Mouse (Mus musculus): Measurements from ENCODE around the gene Hoxa4.
A peak's percentile ranks its signal among the peaks of the same experiment; 100 is the strongest.

Gene Hoxa4

GRCm38 (mm10) chr6:52180213-52180710 lies 11.3 kb downstream of the Hoxa4 start:
- no peak for DNase-seq (ENCODE audit: low read depth, low spot score)

DNA sequence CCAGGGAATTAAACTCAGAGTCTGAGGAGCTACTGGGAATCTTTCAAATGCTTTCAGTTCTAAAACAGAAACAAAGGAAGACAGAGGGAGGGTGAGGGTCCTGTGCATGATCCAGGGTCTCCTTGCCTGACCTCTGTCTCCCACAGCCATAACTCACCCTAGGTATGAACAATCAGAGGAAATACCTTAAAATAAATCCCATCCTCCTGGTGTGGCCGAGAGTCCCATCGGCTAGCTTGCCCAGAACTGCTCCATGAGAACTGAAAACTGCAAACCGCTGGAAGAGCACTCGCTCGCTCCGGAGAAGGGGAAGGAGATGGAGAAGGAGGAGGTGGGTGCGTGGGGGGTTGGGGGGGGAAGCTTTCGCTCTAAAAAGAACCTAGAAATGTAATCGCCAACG lies 11.9 kb downstream of the Hoxa4 start:
- DNase-seq (ENCODE audit: low read depth, low spot score), result no peak

GRCm38 (mm10) chr6:52178918-52179665 lies 12.5 kb downstream of the Hoxa4 start:
- no peak for DNase-seq (ENCODE audit: low read depth, low spot score)

DNA sequence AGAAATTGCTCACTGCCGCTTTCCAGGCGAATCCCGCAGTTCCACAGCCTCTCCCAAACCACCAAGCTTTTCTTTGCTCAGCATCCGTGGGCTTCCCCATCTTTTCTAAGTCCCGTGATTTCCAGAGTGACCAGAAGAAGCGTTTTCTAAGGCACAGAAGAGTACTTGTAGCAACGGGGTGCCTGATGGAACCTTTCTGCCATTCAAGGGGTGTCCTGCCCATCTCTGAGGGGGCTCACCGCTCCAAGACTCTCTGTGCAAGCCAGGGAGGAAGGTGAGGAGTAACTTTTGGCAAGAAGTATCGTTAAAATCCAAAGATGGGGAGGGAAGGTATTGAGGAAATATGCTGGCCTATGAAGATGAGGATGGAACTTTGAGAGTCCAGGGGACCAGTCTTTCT lies 13.7 kb downstream of the Hoxa4 start:
- no peak for DNase-seq (ENCODE audit: low read depth, low spot score)

- no peak for DNase-seq (ENCODE audit: low read depth, low spot score)
Measured at GRCm38 (mm10) chr6:52177061-52177735, 14.4 kb downstream of the Hoxa4 start, which contains the start of gene 5730596B20Rik. Gene 5730596B20Rik (plus strand): TSS chr6:52177498.

GRCm38 (mm10) chr6:52176391-52176790 lies 15.2 kb downstream of the Hoxa4 start:
- DNase-seq (ENCODE audit: low read depth, low spot score), result no peak

- DNase-seq (ENCODE audit: low read depth, low spot score), result no peak
Measured at GRCm38 (mm10) chr6:52175864-52176263, 15.7 kb downstream of the Hoxa4 start.

GRCm38 (mm10) chr6:52174968-52175751 lies 16.4 kb downstream of the Hoxa4 start:
- DNase-seq (ENCODE audit: low read depth, low spot score), result no peak

DNA sequence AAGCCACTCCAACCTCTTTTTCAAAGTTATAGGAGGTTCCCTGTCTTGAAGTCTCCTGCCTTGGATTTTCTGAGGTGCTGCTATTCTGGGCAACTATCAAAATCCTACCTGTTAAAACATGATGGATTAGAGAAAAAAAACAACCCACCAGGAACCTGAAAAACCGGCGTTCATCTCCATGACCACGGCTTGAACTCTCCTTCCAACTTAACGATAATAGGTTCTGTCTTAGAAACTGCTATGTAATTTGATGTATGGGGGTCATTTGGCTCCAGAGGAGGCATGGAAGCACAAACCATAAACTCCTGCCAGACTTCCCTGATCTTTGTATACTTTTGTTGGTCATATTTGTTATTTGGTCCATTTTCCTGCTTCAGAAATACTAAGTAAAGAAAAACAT lies 17.9 kb downstream of the Hoxa4 start:
- DNase-seq (ENCODE audit: low read depth, low spot score), result no peak

DNA sequence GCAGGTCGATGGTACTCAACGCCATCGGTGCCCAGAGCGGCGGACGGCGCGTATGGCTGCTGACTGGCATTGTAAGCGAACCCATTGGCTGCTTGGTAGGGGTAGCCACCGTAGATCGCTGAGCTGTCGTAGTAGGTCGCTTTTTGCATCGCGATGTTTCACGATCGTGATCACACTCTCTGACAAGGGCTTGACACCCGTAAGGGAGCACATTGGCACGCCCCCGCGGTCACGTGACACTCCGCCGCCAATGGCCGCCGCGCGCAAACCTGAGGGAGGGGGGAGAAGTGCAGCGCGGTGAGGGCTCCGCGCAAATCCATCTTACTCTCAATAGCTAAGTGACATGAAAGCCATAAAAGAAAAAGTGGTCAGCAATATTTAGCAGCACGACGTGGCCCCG lies 19.1 kb downstream of the Hoxa4 start:
- peak; percentile 38 for DNase-seq (ENCODE audit: low read depth, low spot score)

- no peak for DNase-seq (ENCODE audit: low read depth, low spot score)
Measured at GRCm38 (mm10) chr6:52171938-52172337, 19.6 kb downstream of the Hoxa4 start.

- no peak for DNase-seq (ENCODE audit: low read depth, low spot score)
Measured at GRCm38 (mm10) chr6:52171331-52171730, 20.2 kb downstream of the Hoxa4 start.

- no peak for DNase-seq (ENCODE audit: low read depth, low spot score)
Measured at GRCm38 (mm10) chr6:52170898-52171223, 20.7 kb downstream of the Hoxa4 start.

GRCm38 (mm10) chr6:52170166-52170897 lies 21.2 kb downstream of the Hoxa4 start:
- DNase-seq (ENCODE audit: low read depth, low spot score), result no peak

DNA sequence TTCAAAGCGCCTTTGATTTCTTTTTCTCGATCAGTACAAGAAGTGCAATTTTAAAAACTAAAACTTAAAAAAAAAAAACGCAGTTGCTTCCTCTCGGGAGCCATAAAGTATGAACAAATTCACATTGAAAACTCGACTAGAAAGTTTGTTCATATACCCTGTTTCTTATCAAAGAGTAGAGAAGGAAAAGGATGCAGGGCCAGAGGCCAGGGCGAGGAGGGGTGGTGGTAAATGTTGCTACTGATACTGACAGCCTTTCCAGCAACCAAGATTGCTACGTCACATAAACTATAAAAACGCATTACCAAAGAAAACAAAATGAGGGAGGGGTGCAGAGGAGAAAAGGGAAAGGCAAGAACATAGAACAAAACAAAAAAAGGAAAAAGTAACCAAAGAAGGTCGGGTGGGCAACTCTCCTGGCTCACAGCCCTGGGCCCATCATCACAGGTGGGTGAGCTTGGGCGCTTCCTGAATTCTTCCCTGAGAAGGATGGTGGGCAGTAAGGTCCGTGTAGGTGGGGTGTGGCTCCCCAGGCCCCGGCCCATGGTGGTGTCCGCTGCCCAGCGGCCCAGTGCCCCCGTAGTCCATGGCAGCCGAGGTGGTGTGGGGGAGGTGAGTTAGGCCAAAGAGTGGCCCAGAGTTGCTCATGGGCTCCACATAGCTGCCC lies 21.9 kb downstream of the Hoxa4 start:
- DNase-seq (ENCODE audit: low read depth, low spot score), result no peak

DNA sequence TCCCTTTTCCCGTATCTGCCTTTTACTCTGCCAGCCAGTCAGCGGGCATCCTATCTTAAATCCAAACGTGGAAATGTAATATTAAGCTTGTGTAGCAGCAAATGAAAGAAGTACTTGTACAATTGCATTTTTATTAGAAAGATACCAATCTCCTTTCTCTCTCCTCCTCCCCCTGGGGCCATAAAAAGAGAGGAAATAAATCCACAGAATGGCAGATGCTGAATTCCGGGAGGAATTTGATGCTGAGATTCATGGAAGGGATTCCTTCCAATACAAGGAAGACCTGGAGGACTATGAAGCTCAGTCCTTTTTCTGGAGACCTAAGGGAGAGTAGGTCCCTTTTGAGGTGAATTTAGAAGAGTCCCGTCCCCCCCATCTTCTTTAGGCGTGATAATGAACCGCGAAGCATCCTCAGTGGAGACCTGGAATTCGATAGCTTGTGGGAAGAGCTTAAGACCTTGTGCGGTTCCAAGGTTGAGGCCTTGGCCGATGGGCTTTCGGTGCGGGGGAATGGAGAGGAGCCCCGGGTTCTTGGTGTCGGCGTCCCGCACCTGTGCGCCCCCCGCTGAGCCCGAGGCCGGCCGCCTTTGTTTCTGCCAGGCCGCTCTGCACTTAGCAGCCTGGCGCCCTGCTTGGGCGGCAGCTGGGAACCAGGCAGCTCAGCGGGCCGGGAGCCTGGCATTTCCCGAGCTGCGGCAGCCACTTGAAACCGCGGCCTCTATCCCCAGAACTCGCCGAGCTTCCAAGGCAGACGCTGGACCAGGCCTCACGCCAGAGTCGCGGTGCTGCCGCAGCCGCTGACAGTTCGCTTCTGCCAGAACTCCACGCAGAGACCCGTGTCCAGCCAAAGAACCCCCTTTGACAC lies 23.1 kb downstream of the Hoxa4 start:
- no peak for DNase-seq (ENCODE audit: low read depth, low spot score)

DNA sequence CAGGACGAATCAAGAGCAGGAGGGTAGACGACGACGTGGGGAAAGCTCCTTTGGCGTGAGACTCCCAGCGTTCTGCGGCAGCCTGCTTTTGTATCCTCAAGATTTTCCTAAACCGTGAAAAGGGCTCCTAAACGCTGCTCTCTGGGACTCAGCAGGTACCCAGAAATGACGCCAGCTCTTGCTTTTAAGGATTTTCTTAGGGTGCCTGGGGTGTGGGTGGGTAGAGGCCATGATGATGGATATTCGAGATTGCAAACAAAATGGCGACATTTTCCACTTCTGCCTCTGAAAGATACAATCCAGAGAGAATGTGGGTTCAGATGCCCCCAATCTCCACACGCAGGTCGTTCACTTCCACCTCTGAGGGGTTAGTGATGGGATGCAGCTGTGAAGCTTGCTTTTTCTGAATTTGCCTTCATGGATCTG lies 23.8 kb downstream of the Hoxa4 start:
- no peak for DNase-seq (ENCODE audit: low read depth, low spot score)

DNA sequence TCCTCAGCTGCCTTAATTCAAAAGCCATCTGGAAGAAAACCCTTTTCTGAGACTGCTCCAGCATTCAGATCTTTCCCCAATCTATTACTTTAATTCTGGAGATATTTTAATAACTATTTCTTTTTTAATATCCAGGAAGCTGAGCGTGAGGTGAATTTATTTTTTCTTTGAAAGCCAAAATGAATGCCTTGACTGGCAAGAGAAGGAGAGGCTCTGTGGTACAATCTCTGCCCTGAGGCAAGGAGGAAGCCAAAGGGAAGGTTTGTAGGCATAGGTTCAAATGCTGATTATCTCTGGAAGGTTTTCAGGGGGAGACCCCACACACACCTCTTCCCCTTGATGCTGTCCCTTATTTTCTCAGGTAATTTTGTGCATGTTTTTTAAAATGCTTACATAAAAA lies 24.4 kb downstream of the Hoxa4 start:
- no peak for DNase-seq (ENCODE audit: low read depth, low spot score)

DNA sequence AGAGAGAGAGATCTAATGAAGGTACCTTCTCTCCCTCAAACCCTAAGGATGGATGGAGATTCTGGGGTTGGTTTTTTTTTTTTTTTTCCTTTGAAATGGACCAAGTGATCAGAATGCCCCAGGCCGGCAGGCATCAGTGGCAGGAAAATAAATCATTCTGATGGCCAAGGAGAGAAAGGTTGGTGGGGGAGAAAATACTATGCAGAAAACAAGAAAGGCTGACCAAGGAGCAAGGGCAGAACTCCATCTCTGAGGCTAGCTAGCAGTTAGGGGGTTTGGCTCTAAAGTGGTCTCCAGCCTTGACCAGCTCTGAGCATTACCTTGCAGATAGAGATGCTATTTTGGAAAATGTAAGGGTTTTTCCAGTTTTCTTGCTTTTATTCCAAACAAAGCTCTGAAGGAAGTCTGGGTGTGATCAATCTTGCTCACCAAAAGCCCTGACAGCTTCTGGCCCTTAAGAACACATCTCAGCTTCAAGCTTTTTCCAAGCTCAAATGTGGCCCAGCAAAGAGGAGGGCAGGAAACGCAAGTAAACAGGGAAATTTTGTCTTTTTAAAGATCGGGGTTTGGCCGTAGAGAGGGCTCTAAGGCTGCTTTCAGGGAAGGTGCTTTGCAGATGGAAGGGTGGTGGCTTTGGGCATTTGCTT lies 25.0 kb downstream of the Hoxa4 start:
- DNase-seq (ENCODE audit: low read depth, low spot score), result no peak
